Mouse (Mus musculus): ENCODE results near the gene Skint11.
"Not testable (repeated sequence)": the region's sequence is repeated elsewhere in the genome, so short reads cannot be mapped to it uniquely, and the experiment has no call there.

The Skint11 gene

DNA sequence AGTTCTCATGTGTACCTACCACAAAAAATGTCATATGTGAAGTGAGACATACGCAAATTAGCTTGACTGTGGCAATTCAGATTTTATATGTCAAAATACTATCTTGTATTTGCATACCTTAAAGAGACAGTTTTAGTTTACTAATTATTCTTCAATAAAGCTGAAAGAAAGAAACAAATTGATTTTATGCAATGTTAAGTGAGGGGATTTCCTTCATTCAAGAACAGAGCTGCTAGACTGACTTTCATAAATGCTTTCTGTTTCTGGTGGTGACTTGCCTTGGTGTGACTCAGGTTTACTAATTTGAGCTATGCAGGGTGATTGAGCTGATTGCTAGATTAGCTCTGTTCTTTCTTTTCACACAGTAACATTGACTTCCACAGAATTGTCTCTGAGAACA lies at the start of gene Skint11:
Skint11 (plus strand) TSS at position 301 of the 400 bp plus-strand sequence.
- no peak for DNase-seq (ENCODE audit: low read depth)

DNA sequence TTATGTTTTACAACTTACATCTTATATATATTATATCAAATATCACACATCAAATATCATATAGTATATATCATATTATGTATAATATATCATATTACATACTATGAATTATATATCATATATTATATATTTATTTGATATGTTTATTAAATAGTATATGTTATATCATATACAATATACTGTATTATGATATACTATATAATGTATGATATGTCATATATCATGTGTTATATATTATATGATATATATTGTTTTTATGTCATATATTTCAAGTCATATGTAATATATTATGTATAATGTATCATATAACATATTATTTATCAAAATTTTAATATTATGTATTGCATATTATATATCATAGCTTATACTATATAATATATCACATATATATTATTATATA lies 2.0 kb upstream of the Skint11 start:
- DNase-seq (ENCODE audit: low read depth) = no peak

GRCm38 (mm10) chr4:114172898-114173297 lies 9.7 kb downstream of the Skint11 start:
- DNase-seq (ENCODE audit: low read depth) = not testable (repeated sequence)

DNA sequence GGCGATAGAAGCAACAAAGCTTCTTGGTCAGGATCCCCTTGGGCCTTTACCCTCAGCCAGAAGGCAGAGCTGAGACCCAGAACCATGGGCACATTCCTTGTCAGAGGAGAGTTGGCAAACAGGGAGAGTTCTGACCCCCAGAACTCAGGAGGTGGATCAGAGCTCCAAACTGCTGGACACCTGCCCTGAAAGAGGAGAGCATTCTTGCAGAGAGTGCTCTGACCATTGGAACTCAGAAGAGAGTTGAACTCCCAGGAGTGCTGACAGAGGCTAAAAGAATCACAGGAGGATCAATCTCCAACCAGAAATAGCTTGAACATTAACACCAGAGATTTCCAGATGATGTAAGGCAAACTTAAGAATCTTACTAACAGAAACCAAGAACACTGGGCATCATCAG lies 93.7 kb downstream of the Skint11 start:
- not testable (repeated sequence) for DNase-seq (ENCODE audit: low read depth)

Data from c-Kit-positive CD71-negative TER-119-negative erythroid progenitor cells, embryonic 14.5 days (primary cell).